Mouse (Mus musculus) MEL (cell line): ENCODE measurements around the gene Wdr18. TPM values are rescaled to one million over a fixed set of nuclear protein-coding genes. Genes with fewer than 3 reads are reported as not detected.

Source experiments
- DNase-seq: peaks from one replicate; pipeline ENCODE4 v3.0.0; 2011; ENCODE audit warnings: low read depth, low spot score
- H3K27ac ChIP-seq: 2 replicates; pipeline ENCODE4 v1.5.1; 2012; ENCODE audit warnings: low read depth, mild to moderate bottlenecking, control low read depth, low read length, moderate library complexity; ENCODE audit not compliant: control insufficient read depth
- H3K27me3 ChIP-seq, 2 experiments: fragments of 150-350 bp in 1 of 2; sonication (generic) in 1 of 2; 2 replicates each; pipeline ENCODE4 v1.6.1; 2012; ENCODE audit warnings: low read length in 2 of 2, mild to moderate bottlenecking in 2 of 2, improper control_type of control experiment in 1 of 2, moderate library complexity in 1 of 2; ENCODE audit not compliant: insufficient read depth in 2 of 2, control insufficient read depth in 1 of 2
- H3K36me3 ChIP-seq, 2 experiments: 2 replicates each; pipeline ENCODE4 v1.6.1; 2012 to 2014; ENCODE audit warnings: low read length in 2 of 2, improper control_type of control experiment in 1 of 2, inconsistent platforms in 1 of 2, mild to moderate bottlenecking in 1 of 2; ENCODE audit not compliant: insufficient read depth in 2 of 2, control insufficient read depth in 1 of 2
- H3K4me1 ChIP-seq, 2 experiments: fragments of 150-350 bp in 1 of 2; sonication (generic) in 1 of 2; 2 replicates each; pipeline ENCODE4 v1.6.1; 2012; ENCODE audit warnings: low read length in 2 of 2, improper control_type of control experiment in 1 of 2, mild to moderate bottlenecking in 1 of 2; ENCODE audit not compliant: insufficient read depth in 2 of 2, control insufficient read depth in 1 of 2
- H3K4me3 ChIP-seq, 2 experiments: fragments of 150-350 bp in 1 of 2; sonication (generic) in 1 of 2; 2 replicates each; pipeline ENCODE4 v1.5.1; 2012; ENCODE audit warnings: low read depth in 2 of 2, low read length in 2 of 2, mild to moderate bottlenecking in 2 of 2, moderate library complexity in 2 of 2, control low read depth in 1 of 2, improper control_type of control experiment in 1 of 2; ENCODE audit not compliant: control insufficient read depth in 1 of 2, insufficient read depth in 1 of 2
- H3K79me2 ChIP-seq: 2 replicates; pipeline ENCODE4 v1.6.1; 2012; ENCODE audit warnings: mild to moderate bottlenecking, low read length, moderate library complexity; ENCODE audit not compliant: control insufficient read depth, poor library complexity, insufficient read depth
- H3K9ac ChIP-seq: 2 replicates; pipeline ENCODE4 v1.6.1; 2012; ENCODE audit warnings: low read depth, mild to moderate bottlenecking, control low read depth, low read length, moderate library complexity; ENCODE audit not compliant: control insufficient read depth, poor library complexity, severe bottlenecking
- H3K9me3 ChIP-seq: fragments of 150-350 bp; sonication (generic); replicated peaks from 2 replicates; pipeline ENCODE4 v1.6.1; 2012; ENCODE audit warnings: mild to moderate bottlenecking, low read length, improper control_type of control experiment, moderate library complexity; ENCODE audit not compliant: insufficient read depth
- ELF1 ChIP-seq: IDR thresholded peaks from 2 replicates; pipeline ENCODE4 v1.6.1; 2014; ENCODE audit warnings: low read depth, mild to moderate bottlenecking, inconsistent platforms, low read length, improper control_type of control experiment, moderate library complexity
- EP300 ChIP-seq, 2 experiments: IDR thresholded peaks; 2 replicates each; pipeline ENCODE4 v1.6.1; 2011; ENCODE audit warnings: improper control_type of control experiment in 2 of 2, low read length in 2 of 2, low read depth in 1 of 2, mild to moderate bottlenecking in 1 of 2
- ETS1 ChIP-seq: IDR thresholded peaks from 2 replicates; pipeline ENCODE4 v1.6.1; 2012; ENCODE audit warnings: low read depth, mild to moderate bottlenecking, inconsistent platforms, low read length, improper control_type of control experiment, moderate library complexity
- GATA1 ChIP-seq: IDR thresholded peaks from 2 replicates; pipeline ENCODE4 v1.6.1; 2011; ENCODE audit warnings: low read depth, low read length, improper control_type of control experiment
- JUND ChIP-seq: IDR thresholded peaks from 2 replicates; pipeline ENCODE4 v1.6.1; 2011; ENCODE audit warnings: low read depth, mild to moderate bottlenecking, improper control_type of control experiment, low read length
- KAT2A ChIP-seq: conservative IDR thresholded peaks from 2 replicates; pipeline ENCODE4 v1.6.1; 2012; ENCODE audit warnings: low read depth, low read length, improper control_type of control experiment, inconsistent platforms
- MAZ ChIP-seq: IDR thresholded peaks from 2 replicates; pipeline ENCODE4 v1.6.1; 2012; ENCODE audit warnings: low read depth, mild to moderate bottlenecking, inconsistent platforms, low read length, improper control_type of control experiment
- MEF2A ChIP-seq: IDR thresholded peaks from 2 replicates; pipeline ENCODE4 v1.6.1; 2014; ENCODE audit warnings: low read depth, mild to moderate bottlenecking, inconsistent platforms, low read length, improper control_type of control experiment; ENCODE audit not compliant: poor library complexity, insufficient replicate concordance, severe bottlenecking; ENCODE audit errors: extremely low read depth
- MXI1 ChIP-seq: IDR thresholded peaks from 2 replicates; pipeline ENCODE4 v1.6.1; 2011; ENCODE audit warnings: mild to moderate bottlenecking, low read depth, low read length, improper control_type of control experiment
- MYB ChIP-seq: IDR thresholded peaks from 2 replicates; pipeline ENCODE4 v1.6.1; 2011; ENCODE audit warnings: mild to moderate bottlenecking, low read depth, low read length, improper control_type of control experiment
- POLR2AphosphoS5 ChIP-seq: IDR thresholded peaks from 2 replicates; pipeline ENCODE4 v1.6.1; 2012; ENCODE audit warnings: low read depth, borderline replicate concordance, mild to moderate bottlenecking, inconsistent platforms, low read length, moderate library complexity, mixed read lengths
- SIN3A ChIP-seq: IDR thresholded peaks from 2 replicates; pipeline ENCODE4 v1.6.1; 2012; ENCODE audit warnings: low read length, improper control_type of control experiment, inconsistent platforms
- TAL1 ChIP-seq: IDR thresholded peaks from 2 replicates; pipeline ENCODE4 v1.6.1; 2012; ENCODE audit warnings: mild to moderate bottlenecking, inconsistent platforms, low read length, moderate library complexity, mixed read lengths
- TCF12 ChIP-seq: IDR thresholded peaks from 2 replicates; pipeline ENCODE4 v1.6.1; 2014; ENCODE audit warnings: low read depth, mild to moderate bottlenecking, inconsistent platforms, low read length, improper control_type of control experiment, moderate library complexity
- UBTF ChIP-seq: IDR thresholded peaks from 2 replicates; pipeline ENCODE4 v1.6.1; 2012; ENCODE audit warnings: low read depth, mild to moderate bottlenecking, inconsistent platforms, low read length, improper control_type of control experiment, moderate library complexity, borderline replicate concordance; ENCODE audit not compliant: insufficient read depth
- USF2 ChIP-seq, 2 experiments: IDR thresholded peaks; 2 replicates each; pipeline ENCODE4 v1.6.1; 2011 to 2012; ENCODE audit warnings: improper control_type of control experiment in 2 of 2, low read length in 2 of 2, borderline replicate concordance in 1 of 2, inconsistent platforms in 1 of 2, low read depth in 1 of 2, mild to moderate bottlenecking in 1 of 2; ENCODE audit not compliant: insufficient read depth in 1 of 2
- polyA plus RNA-seq, 2 experiments: library from polyadenylated mRNA; stranded (reverse) in 1 of 2; unstranded in 1 of 2; fragments of >175 nt in 1 of 2; fragments of >200 nt in 1 of 2; gene quantifications; 2 replicates each; pipeline versions ENCODE4 v1.2.1 to v1.2.4; 2012; ENCODE audit warnings: low replicate concordance in 2 of 2, low read depth in 1 of 2; ENCODE audit not compliant: insufficient read length in 2 of 2, insufficient read depth in 1 of 2, missing spikeins in 1 of 2
- total RNA-seq: library from RNA; depleted of rRNA; stranded (reverse); fragments of 300-350 nt; gene quantifications from 2 replicates; pipeline ENCODE4 v1.2.3, GENCODE M21; 2012

The Wdr18 gene
- total and polyA plus RNA-seq, 3 experiments, result 89.5 to 107 TPM; not detected in 1

DNA sequence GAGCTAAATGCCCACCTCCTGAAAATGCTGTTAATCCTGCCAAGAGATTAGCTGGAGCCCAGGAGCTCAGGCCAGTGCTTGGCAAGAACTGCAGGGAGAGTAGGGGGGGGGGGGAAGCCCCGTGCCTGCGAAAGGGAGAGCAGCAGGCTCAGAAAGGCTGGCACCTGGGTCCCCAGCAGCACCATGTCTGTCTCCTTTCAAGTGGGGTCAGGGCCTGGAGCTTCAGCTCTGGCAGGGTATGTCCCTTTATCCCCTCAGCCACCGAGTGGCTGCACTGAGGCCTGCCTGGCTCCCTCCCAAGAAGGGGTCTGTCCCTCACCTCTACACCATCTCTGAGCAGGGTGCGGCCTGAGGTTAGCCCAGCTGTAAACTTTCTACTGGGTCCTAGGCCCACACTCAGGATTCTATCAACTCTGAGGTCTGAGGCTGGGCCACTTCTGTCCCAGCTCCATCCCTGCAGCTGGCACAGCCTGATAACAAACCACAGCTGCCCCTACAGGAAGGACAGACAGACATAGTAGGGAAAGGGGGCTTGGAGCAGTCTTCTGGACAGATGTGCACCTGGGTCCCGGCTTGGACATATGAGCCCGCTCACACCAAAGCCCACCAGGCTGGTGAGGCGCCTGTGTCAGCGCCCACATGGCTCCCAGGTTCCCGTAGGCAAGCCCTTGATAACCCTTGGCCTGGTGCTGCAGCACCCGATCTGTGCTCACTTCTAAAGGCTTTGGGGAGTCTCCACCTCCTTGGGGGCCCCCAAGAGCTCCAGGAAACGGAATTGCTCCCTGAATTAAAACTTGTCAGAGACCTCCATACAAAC, 45.6 kb upstream of the Wdr18 start:
- peak overlapping the region; percentile 9 for H3K9ac ChIP-seq
- H3K79me2 ChIP-seq, result peaks cover 21% of the 10 kb centered on the region
- peak; percentile 76 for DNase-seq
- peak overlapping the region; percentile 7 to 39; a peak in 3 of 4 replicates for H3K4me3 ChIP-seq
- peak; percentile 21; the same call in 1 of the 2 replicates for TF ChIP-seq MAZ
- no peak for TF ChIP-seq JUND
- no peak for TF ChIP-seq UBTF
- peak; percentile 60 to 79 for TF ChIP-seq EP300 (IDR thresholded peaks at IDR 0.05; ENCODE audit: low read depth in 1 of 2, low read length in 2 of 2)
- TF ChIP-seq MEF2A, result no peak
- TF ChIP-seq TAL1, result peak; percentile 99
- peak; percentile 2; the same call in 1 of the 2 replicates for TF ChIP-seq ETS1
- no peak for TF ChIP-seq USF2 (IDR thresholded peaks at IDR 0.05; ENCODE audit: borderline replicate concordance in 1 of 2, insufficient read depth in 1 of 2, low read depth in 1 of 2, low read length in 2 of 2)
- TF ChIP-seq SIN3A, result 0 out of 2 replicates have a peak, but pooled peaks have one; percentile 51
- peak; percentile 70 for TF ChIP-seq GATA1
- no peak for TF ChIP-seq MYB
- peak; percentile 47; the same call in 1 of the 2 replicates for TF ChIP-seq MXI1
- no peak for TF ChIP-seq POLR2AphosphoS5
- peak; percentile 88 for TF ChIP-seq TCF12
- H3K36me3 ChIP-seq, result peaks cover 0 to 7% of the 10 kb centered on the region in 2 experiments; a peak in 2 of 4 replicates
- no peaks in the 10 kb centered on the region for H3K27me3 ChIP-seq
- peak overlapping the region; percentile 69 for H3K27ac ChIP-seq
- H3K9me3 ChIP-seq, result no peaks in the 10 kb centered on the region
- H3K4me1 ChIP-seq, result peaks cover 15 to 26% of the 10 kb centered on the region in 2 experiments

DNA sequence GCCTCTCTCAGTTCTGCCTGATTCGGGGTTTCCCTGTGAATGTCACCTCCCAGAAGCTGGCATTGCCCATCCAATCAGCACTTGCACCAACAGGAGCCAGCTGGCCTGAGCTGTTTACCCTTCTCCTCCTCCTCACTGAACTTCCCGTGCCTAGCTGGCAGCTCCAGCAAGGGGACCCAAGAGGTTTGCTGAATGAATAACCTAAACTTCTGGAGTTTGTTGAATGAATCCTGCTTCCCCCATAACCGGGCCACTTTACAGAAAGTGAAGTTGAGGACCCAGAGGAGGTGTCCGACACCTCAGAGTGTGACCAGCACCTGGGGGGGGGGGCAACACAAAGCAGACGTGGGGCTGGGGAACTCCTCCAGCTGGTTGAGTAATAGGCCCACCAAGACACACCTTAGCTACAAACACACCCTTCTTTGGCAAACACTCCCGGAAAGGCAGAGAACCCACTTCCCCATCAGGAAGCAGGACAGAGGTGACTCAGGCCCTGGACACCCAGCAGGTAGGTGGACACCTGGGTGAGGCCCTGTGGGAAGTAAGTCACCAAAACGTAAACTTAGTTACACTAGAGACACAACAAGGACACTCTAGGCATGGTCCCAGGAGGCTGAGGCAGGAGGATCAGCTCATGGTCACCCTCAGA, 44.9 kb upstream of the Wdr18 start:
- DNase-seq, result peak; percentile 33
- peak overlapping the region; percentile 14 to 39 for H3K4me3 ChIP-seq
- no peak for TF ChIP-seq ELF1
- no peak for TF ChIP-seq MEF2A
- no peak for TF ChIP-seq MYB
- 0 out of 2 replicates have a peak, but pooled peaks have one; percentile 2 for TF ChIP-seq ETS1
- TF ChIP-seq KAT2A, result no peak
- TF ChIP-seq EP300 (IDR thresholded peaks at IDR 0.05; ENCODE audit: low read depth in 1 of 2, low read length in 2 of 2), result peak in 1 of 2 experiments; percentile 25; a peak in 1 of 4 replicates
- TF ChIP-seq MXI1, result peak; percentile 12; the same call in 1 of the 2 replicates
- TF ChIP-seq UBTF, result no peak
- TF ChIP-seq, all 39 proteins: peak for 3
- Histone ChIP-seq H3K27me3 (no peaks in the 10 kb centered on the region), H3K79me2 (peaks cover 21% of the 10 kb centered on the region), H3K9me3 (no peaks in the 10 kb centered on the region), H3K9ac (peak overlapping the region; percentile 24), H3K27ac (peak overlapping the region; percentile 69), H3K36me3 (peaks cover 0 to 7% of the 10 kb centered on the region in 2 experiments; a peak in 2 of 4 replicates), H3K4me1 (peaks cover 15 to 23% of the 10 kb centered on the region in 2 experiments)
